Mouse (Mus musculus) lung, postnatal 4 days (tissue): ENCODE data around the gene Timm17a.

Experiments used
- DNase-seq, 2 experiments: peaks; one replicate each; pipeline ENCODE4 v3.0.0; 2021

Timm17a gene

DNA sequence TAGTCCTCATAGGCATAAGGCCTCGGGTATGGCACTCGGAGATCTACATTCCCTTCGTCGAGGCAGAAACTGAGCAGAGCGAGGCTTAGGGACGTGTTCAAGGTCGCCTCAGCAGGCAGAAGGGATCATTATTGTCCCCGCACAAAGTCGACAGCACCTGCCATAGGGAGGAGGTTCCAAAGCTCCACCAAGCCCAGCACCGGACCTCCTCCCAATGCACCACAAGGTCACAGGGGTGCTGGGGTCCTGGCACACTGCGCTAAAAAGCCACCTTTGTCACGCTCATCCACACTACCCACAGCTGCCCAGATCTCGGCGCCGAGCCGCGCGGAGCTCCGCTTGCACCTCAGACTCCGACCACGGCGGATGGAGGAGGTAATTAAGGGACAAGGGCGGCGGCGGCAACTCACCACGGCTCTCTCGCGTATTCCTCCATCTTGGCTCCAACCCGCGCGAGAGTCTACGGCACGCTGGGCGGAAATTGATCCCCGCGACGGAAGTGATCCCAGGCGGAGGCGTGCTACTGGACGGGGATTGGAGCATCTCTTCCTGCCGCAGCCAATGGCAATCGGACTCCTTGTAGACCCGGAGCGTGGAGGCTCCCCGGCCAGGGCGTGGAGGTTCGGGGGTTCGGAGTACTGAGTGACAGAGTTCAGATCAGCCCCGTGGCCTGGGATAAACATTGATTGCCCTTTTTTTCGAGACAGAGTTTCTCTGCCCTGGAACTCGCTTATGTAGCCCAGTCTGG, at the start of gene Timm17a:
Gene Timm17a, minus strand, starts transcription at position 495 of the 748 bp plus-strand sequence.
- peak; percentile 94 to 95 for DNase-seq

GRCm38 (mm10) chr1:135362115-135362514, 48.5 kb upstream of the Timm17a start:
- no peak for DNase-seq

DNA sequence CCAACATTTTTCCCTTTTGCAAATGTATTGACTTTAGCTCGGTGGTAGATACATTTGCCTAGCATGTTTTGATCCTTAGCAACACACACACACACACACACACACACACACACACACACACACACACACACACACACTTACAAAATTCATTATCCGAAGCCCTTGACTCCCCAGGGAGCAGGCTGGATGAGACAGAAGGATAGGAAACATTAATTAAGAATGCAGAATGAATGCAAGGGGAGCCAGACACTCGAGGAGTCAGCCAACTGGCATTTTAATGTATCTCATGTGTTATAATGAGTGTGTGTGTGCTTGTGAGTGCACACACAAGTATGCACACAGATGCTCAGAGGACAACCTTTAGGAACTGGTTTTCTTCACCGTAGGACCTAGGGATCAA, 47.9 kb upstream of the Timm17a start:
- DNase-seq: no peak

- DNase-seq: no peak
Observed at GRCm38 (mm10) chr1:135359071-135359470, 45.5 kb upstream of the Timm17a start.

DNA sequence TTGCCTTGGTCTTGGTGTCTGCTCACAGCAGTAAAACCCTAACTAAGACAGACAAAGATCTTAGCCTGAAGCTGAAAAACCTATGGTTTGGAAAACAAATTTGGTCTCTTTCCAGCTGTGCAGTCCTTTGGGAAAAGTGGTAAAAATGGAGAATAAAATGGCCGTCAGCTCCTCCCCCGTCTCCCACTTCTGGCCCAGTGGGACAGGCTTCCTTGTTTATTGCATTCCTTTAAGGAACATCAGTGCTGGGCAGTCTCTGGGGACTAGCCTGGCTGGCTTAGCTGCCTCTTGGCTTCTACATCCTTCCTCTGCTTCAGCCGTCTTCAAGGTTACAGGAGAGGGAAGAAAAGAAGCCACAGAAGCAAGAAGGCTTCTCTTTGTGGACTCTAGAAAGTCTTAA, 38.4 kb upstream of the Timm17a start:
- peak in 1 of 2 experiments; percentile 49 for DNase-seq

DNA sequence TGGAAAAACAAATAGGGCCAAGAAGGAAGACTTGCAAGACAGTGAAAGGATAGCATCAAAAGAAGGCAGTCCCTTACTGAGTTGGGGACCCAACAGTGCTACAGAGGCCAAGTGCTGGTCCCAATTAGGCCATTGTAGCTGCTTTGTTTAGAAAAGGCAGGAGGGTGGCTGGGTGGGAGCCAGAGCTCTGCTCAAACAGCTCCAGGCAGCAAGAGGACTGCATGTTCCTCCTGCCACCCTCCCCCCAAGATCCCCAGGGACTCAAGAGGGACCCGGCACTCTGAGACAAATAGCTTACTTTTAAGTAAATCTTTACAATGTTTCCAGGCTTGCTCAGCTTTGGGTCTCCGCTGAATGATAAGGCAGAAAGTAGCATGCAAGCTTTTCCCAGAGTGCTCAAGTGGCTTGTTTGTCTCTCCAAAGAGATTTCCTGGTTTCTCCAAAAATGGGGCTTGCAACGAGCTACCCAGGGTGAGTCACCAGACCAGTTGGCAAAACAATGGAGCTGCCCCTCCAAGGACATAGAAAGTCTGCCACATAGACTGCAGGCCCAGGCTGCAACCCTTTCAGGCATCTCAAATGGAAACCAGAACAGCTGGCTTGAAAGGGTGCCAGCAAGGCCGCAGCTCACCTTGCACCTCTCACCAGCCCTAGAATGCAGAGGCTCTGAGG, 34.1 kb upstream of the Timm17a start:
- peak; percentile 64 to 85 for DNase-seq

DNA sequence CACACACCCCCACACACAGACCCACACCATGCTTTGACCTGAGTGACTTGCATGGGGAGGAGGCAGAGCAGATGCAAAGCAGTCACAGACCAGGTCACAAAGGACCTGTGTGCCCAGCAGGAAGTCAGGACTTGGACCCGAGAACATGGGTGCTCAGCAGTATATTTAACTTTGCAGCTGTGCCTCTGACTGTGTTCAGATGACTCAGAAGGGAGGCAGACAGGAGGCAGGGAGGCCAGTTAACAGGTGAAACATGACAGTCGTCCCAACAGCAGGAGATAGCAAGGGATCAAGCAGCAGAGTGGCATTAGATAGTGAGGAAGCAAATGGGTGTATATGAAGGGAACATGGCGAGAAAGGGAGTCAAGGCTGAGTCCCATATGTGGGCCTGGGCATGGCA, 33.3 kb upstream of the Timm17a start:
- no peak for DNase-seq

DNA sequence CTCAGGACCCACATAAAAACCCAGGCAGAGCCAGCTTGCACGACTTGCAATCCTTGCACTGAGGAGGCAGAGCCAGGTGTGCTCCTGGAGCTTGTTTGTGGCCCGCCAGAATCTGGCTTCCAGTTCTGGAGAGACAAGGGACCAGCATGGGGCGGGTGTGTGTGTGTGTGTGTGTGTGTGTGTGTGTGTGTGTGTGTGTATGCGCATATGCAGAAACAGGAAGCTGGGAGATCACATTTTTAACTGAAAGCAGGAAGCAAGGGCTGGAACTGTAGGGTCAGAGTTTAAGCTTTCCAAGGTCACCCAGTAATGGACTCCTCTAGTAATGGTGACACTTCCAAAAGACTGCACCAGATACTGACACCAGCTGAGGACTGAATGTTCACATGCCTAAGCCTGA, 30.4 kb upstream of the Timm17a start:
- no peak for DNase-seq

GRCm38 (mm10) chr1:135341947-135342346, 28.4 kb upstream of the Timm17a start:
- DNase-seq: peak in 1 of 2 experiments; percentile 46

GRCm38 (mm10) chr1:135330578-135330977, 17.0 kb upstream of the Timm17a start:
- DNase-seq: no peak

DNA sequence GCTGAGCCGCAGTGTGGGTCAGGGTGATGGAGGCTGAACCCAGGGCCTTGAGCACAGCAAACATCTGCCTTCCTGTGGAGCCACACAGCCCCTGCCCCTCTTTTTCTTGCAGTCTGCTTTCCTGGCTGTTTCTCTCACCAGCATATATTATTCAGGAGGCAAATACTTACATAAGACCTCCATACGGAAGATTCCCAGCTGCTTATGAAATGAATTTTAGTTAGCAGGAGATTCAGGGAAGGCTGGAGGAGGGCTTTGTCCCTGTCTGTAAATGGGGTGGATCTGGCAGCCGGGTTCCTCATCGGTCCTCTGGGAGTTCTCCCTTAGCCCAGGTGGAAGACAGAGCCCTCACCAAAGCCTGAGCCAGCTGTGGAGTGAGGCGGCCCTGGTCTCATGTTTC, 14.8 kb upstream of the Timm17a start:
- no peak for DNase-seq

GRCm38 (mm10) chr1:135325934-135326333, 12.4 kb upstream of the Timm17a start:
- no peak for DNase-seq

DNA sequence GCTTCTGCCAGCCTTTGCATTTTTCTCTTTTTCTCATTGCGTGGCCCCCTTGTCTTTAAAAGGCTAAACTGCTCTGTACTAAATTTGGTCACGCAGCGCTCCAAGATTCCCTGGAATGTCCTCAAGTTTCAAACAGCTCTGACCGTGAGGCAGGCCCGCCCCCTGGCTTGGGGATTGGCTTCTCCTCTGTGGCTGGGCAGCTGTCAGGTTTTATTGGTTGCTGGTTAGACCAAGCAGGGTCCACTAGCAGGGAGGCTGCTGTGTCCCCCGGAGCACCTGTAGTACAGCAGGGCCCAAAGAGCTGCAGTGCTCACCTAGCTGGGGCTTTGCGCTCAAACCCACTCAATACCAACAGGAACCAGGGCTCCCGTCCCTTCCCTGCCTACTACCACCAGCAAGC, 11.0 kb upstream of the Timm17a start, which contains the start of gene Lmod1:
Gene Lmod1, plus strand, starts transcription at position 237 of the 400 bp plus-strand sequence.
- peak; percentile 78 to 85 for DNase-seq

DNA sequence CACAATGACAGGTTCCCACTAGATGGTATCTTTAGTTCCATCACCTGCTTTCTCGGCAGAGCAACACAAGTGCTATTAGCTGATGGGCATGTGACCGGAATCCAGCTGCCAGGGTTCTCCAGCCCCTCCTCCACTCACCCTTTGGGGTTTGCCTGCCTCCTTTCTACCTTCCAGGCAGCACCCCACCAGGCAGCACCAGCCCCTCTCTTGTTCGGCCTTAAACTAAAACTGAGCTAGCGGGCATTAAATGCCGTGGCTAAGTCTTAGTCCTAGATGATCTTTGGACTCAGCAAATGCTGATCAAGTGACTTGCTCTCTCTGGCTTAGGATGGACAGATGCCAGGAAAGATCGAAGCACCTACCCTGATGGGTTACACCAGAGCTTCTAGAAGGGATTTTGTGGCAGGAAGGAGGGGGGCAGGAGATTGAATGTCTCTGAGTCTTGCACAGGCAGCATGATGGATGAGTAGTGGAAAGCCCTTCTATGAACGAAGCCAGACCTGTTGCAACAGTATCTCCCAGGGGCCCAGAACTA, 9.9 kb upstream of the Timm17a start:
- no peak for DNase-seq

DNA sequence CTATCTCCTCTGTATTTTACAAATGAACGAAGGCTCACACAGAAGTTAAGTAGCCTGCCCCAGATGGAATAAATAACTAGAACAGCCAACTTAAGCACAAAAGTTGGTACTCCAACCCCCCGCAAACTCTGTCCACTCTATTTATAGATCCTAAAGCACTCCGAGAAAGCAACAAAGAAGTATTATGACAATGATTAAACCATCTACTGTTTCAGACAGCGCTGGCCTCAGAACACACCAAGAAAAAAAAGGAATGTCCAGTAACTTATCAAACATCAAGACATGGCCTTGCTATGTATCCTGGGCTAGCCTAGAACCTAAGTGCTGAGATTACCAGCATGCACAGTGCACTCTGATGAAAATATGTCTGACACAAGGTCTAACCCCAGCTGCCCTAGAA, 1.4 kb downstream of the Timm17a start:
- DNase-seq: no peak

- DNase-seq: no peak
Observed at GRCm38 (mm10) chr1:135311356-135311755, 2.2 kb downstream of the Timm17a start.

GRCm38 (mm10) chr1:135290908-135291307, 22.7 kb downstream of the Timm17a start:
- DNase-seq: no peak

- no peak for DNase-seq
Observed at GRCm38 (mm10) chr1:135286311-135286710, 27.3 kb downstream of the Timm17a start.

GRCm38 (mm10) chr1:135283826-135284291, 29.7 kb downstream of the Timm17a start, which contains the start of gene Rnpep:
Gene Rnpep (minus strand): TSS chr1:135284084.
- DNase-seq: peak; percentile 84 to 86

DNA sequence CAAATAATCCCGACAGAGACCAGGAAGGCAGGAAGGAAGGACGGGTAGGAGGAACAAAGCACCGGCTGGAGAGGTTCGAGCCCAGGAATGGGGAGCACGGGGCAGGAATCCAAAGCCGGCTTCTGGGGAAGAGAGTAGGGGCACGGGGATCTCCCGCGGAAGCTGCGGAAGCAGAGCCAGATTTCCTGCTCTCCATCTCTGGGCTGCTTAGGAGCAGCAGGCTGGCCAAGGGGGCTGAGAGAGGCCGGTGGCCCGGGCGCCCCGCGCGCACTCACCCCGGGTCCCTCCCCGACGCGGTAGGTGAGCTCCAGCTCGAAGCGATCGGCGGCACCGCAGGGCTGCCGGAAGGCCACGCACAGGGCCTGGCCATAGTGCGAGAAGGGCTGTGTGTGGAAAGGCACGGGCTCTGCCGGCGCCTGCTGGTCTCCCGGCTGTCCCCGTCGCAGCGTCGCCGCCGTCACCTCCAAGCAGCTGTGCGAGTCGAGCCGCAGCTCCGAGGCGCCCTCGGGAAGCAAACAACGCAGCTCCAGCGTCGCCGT, 30.2 kb downstream of the Timm17a start:
- DNase-seq: no peak

GRCm38 (mm10) chr1:135282536-135283286, 30.9 kb downstream of the Timm17a start:
- peak; percentile 41 to 58 for DNase-seq

GRCm38 (mm10) chr1:135281841-135282240, 31.7 kb downstream of the Timm17a start:
- no peak for DNase-seq

GRCm38 (mm10) chr1:135280646-135281045, 32.9 kb downstream of the Timm17a start:
- peak; percentile 82 to 87 for DNase-seq
